Mouse (Mus musculus): ENCODE measurements around the gene Dchs2.
"Not testable (repeated sequence)": the region's sequence is repeated elsewhere in the genome, so short reads cannot be mapped to it uniquely, and the experiment has no call there.

Gene Dchs2

DNA sequence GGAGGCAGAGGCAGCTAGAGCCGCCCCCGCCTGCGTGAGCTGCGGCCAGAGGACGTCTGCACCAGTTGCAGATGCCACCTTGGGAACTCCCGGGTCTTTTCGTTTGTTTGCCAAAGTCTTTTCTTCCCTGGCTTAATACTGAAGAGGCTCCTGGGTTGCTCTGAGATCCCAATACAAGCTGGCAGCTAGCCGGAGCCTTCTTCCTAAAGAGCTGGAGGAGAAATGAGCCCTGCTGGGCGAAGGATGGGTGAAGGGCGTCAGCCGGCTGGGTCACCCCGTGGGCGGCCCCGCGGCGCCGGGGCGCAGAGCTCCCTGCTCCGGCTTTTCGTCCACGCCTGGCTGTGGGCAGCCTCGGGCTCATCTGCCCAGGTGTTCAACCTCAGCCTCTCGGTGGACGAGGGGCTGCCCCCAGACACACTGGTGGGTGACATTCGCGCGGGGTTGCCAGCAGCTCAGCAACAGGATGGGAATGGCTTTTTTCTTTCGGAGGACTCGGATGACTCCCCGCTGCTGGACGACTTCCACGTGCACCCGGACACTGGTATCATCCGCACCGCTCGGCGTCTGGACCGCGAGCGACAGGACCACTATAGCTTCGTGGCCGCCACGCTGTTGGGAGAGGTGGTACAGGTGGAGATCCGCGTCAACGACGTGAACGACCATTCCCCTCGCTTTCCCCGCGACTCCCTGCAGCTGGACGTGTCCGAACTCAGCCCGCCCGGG is at the start of gene Dchs2:
Dchs2 (plus strand) TSS at position 223 of the 723 bp plus-strand sequence.
- DNase-seq, result no peak

DNA sequence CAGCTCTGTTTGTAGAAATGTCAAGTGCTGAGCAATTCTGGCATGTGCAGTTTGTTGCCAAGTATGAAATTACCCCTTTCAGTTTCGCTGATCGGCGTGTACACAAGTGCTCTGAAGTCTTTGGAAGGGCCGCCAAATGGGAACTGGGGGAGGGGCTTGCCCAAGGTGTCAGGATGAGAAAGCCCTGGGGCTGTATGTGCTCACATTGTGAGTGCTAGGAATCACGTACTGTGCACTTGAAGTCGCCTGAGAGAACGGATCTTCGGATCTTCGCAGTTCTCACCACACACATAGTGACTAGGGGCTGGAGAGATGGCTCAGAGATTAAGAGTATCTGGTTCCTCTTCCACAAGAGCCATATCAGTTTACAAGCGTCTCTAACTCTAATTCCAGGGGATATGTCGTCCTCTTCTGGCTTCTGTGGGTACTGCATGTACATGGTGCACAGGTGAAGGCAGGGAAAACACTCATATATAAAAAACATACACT is 47.1 kb upstream of the Dchs2 start:
- no peak for DNase-seq

DNA sequence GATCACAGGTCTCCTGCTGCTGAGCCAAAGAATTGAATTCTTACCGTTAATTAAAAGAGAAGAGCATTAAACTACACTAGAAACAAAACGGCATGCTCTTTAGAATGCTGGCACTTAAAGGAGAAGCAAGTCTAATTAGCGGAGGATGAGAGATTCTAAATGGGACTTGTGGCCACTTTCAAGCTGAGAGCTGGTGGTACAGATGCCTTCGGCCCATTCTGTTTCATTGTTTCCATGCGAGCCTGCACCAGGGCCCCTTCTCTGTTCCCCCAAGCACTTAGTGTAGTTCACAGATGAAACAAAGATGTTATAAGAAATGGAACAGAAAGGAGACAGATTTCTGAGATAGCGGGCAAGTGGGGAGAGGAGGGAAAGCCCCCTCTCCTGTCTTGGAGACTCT is 30.2 kb upstream of the Dchs2 start:
- no peak for DNase-seq

DNA sequence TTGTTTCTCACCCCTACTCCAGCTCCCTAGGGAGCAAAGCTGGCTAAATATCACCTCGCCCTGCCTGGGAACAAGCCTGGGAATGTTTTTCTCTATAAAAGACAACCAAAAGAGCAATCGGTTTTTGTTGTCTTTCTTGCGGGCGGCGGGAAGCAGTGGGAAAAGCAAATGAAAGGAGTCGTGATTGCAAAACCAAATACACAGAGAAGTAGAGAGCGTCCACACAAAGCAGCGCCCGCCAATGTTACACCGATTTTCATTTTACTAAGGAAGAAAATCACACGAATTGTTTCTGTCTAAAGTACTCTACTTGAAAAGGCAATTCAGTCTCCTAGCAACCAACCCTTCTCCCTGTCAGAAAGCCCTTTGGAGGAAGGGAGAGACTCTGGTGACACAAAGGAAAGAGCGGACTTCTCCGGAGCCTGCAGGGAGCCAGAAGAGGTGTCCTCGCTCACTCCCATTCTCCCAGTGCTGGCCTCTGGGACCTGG is 29.2 kb upstream of the Dchs2 start:
- DNase-seq, result no peak

DNA sequence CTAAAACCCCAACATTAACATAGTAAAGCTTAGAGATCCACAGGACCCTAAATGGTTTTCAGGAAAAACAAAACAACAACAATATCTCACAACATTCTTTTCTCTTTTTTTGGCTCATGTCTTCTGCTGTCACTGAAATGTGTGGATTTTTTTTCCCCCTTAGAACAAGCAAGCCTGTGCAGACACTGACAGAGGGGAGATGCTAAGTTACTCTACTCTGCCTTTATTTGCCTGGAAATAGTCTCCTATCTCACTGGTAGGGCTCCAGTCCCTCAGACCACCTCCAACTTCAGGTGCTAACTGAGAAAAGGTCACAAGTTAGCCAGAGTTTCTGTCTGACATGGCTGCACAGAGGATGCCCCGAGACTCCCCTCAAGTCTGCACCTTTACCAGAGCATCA is 28.6 kb upstream of the Dchs2 start:
- no peak for DNase-seq

DNA sequence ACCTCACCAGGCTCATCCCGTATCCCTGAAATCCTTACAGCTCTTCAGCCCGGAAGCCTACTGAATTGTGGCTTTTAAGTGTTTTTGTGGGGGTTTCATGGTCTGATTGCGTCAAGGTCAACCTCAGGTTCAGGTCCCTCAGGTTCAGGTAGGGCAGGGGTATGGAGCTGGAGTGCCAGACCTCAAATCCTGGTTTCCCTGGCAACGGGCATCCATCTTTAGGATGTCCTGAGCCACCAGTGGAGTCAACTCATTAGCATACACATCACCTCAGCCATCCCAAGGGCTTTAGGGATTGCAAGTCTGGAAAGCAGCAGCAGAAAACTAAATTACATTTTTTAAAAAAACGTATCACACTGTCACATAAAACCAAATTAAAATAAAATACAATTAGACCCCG is 28.1 kb upstream of the Dchs2 start:
- DNase-seq, result no peak

DNA sequence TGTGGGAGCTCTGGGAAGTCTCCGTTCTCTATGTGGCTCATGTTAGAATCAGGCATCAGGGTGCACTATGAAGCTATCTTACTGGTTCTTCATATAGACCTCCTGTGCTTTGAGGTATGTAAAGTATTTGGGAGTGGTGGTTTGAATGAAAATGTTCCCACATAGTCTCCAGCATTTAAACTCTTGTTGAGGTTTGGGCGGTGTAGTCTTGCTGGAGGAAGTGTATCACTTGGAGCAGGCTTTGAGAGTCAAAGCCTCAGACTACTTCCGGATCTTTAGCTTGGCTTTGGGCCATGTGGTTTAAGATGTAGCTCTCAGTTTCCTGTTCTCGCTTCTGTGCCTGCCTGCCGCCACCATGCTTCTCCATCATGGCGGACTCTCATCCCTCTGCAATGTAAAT is 25.5 kb upstream of the Dchs2 start:
- no peak for DNase-seq

DNA sequence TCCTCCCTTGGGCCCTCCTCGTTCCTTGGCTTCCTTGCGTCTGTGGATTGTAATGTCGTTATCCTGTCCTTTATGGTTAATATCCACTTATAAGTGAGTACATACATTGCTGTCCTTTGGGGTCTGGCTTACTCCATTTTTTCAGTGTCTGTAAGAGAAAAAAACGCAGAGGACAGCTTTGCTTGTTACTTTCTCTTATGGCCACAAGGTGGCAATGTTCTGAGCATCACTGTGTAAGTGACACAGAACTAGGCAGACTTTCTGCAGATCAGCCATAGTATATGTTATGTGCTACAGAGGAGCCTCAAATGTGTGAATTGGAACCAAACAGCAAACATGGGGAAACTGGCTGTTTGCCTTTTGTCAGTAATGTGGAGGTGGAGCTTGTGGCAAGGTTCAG is 17.6 kb upstream of the Dchs2 start:
- no peak for DNase-seq

DNA sequence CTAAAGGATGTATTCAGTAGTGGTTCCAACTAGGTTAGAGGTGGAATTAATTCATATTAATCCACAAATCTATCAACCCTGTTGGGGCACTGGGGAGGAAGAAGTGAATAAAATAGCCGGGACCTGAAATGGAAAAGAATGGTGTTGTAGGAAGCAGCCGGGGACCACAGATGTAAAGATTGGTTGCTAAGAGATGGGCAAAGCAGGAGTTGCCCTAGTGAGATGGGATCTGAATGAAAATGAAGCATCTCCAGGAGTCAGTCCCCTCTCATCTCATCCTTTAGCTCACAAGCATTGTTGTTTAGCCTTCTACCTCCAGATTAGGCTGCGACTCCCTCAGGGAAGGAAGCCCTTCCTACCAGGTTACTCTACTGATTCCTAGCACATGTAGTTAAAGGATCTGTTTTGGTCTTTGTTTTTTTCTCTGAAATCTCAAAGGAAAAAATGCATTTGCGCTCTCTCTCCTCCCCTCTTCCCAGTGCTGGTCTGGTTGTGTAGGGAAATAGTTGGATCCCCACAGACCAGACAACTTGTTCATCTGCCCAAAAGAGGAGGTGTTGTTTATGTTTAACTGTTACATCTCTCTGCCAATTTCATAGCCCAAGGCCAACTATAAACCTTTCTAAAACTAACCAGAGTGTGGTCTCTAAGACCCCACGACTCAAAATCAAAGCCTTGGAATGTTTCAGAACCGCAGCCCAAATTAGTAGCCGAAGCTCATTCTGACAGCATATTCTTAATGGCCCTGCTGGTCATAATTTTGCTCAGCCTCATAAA is 16.1 kb upstream of the Dchs2 start:
- no peak for DNase-seq

DNA sequence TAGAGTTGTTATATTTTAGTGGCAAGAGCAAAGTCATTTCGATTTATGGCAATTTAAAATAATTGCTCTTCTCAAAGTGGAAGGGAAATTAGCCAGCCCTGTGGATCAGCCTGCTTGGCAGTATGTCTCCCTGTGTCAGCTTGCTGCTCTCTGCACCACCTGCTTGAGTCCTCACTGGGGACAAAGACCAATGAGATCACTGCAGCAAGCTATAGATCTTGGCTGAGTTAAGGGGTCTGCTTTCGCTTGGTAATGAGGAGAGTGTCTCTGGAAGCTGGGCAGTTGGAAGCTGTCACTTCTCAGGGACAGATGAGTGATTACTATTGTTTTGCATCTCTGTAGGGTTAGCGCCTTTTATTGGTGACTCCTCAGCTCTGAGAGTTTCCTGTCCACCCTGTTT is 14.9 kb upstream of the Dchs2 start:
- no peak for DNase-seq

DNA sequence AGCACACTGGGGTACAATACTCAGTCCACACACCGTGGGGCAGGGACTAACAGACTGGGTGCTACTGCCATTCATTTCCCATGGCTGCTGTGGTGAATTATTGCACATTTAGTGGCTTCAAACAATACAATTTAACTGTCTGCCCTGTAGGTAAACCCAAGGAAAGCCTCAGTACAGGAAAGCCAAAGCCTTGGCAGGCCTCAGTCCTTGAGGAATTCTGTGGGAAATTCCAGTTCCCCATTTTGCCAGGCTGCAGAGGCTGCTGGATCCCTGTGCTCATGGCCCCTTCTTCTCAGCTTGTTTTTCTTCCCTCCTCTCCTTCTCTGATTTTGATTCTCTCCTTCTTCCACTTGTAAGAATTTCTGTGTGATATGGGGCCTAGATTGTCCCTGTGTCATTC is 12.8 kb upstream of the Dchs2 start:
- DNase-seq, result no peak

DNA sequence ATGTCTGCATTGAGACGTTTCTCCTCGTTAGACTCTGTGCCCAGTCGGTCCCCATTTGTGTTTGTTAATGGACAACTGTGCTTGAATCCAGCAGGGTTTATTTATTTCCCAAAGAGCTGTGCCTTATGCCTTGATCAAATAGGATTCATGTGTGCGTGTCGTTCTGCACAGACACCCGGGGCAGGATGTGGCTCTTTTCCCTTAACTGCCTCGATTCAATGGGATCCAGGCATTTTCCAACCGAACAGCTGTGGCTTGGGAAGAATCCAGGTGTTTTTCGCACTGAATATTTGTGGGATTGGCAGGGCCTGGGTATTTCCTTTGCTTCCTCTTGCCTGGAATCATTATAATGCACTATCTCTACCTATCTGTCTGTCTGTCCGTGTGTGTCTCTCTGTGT is 10.2 kb upstream of the Dchs2 start:
- DNase-seq, result no peak

DNA sequence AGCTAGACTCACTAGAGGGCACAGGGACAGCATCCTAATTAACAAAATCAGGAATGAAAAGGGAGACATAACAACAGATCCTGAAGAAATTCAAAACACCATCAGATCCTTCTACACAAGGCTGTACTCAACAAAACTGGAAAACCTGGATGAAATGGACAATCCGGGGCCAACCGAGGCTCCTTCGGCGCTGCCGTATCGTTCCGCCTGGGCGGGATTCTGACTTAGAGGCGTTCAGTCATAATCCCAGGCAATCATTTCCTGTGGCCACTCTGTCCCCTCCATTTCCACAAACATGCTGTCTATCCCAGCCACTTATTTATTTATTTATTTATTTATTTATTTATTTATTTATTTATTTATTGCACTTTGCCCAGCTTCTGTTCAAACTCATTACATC is 3.8 kb upstream of the Dchs2 start:
- not testable (repeated sequence) for DNase-seq

DNA sequence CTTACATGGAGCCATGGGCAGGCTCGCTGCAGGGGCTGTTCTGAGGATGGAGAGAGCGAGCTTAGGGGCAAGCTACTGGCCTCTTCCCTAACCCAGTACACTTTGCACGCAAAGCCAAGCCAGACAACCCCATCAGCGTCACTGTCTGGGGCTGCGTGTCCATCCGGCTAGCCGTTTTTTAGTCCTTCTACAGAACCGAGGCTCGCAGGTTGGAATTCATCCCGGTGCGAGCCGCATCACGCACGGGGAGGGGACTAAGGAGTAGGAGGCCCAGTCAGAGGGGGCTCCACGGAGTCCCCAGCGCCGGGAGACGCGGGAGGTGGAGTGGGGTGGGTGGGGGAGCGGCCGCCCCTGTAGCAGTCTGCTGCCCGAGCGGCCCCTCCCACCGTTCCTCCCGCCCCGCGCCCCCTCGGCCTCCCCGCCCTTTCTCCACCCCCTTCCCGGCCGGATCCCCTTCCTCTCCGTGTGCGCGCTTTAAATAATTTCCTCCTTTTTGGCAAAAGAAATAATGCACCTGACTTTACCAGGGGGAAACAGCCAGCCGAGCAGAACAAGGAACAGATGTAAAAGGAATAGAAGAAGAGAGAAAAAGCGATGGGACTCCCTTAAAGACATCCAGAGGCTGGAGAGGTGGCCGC is 541 bp upstream of the Dchs2 start:
- DNase-seq, result no peak

DNA sequence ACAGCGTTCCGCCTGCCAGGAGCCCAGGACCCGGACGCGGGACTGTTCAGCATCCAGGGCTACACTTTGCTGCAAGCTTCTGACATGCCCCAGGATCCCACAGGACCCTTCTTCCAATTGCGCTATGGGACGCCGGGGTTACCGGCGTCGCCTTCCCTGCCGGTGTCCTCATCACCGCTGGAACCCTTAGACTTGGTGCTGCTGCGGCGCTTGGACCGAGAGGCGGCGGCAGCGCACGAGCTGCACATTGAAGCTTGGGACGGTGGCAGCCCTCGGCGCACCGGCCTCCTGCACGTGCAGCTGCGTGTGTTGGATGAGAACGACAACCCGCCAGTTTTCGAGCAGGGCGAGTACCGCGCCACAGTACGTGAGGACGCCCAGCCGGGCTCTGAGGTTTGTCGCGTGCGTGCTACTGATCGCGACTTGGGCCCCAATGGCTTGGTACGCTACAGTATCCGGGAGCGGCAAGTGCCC is 738 bp downstream of the Dchs2 start:
- no peak for DNase-seq

DNA sequence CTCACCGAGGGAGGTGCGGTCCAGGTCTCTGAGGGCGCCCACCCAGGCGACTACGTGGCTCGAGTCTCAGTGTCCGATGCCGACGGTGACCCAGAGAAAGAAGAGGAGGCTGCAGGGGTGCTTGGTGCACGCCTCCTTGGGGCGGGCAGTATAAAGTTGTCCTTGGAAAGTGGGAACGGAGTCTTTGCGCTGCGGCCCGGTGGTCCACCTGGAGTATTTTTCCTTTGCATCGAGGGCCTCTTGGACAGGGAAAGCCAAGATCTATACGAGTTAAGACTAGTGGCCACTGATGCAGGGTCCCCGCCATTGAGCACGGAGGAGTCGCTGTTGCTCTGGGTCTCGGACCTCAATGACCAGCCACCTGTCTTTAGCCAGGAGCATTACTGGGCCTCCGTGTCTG is 1.4 kb downstream of the Dchs2 start:
- DNase-seq, result no peak

DNA sequence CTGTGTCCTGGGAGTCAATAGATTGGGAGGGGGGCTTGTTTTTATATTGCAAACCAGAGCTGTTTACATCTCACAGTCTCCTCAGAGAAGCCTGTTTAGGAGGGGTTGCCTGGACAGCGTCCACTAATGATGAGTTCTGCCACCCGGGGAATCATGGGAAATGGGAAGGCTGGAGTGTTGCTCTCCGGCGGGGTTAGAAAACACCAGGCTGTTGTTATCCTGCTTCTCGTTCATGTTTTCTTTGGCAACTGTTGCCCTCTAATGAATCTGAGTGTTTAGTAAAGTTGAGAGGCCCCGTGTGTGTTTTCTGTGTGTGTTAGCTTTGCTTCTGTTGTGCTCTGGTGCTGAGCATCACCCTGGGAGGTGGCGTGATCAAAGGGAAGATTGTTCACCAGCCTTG is 8.7 kb downstream of the Dchs2 start:
- no peak for DNase-seq

DNA sequence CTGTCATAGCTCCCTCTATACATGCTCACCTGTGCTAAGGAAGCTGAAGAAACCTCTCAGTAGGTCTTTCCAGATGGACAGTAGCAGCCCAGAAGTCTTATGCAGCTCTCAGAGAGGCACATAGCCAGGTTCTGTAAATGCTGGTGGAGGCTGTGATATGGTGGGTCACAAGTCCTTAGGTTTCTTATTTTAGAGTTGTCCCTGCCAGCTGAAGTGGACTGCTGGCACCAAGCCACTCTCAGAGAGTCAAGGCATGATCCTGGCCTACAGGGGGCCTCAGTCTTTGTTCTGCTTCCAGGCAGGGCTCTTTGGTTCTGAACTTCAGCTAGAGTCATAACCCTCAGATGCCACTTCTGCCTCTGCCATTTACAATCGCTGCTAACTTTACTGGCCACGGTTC is 11.1 kb downstream of the Dchs2 start:
- DNase-seq, result no peak

DNA sequence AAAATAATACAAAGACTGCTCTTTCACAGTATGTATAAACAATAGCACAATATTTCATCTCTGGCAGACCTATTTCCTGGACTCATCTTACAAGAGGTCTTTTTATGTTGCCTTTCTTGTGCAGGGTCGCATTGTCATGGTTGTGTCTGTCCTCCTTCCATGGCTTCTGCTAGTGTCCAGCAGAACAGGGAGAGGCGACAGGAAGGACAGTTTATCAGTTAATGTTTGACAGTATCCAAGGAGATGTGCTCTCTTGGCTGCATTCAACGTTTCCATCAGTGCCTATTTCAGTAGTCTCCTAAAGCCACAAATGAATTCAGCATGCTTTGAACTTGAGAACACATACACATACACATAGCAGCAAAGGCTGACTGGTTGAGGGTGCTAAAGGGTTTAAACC is 17.9 kb downstream of the Dchs2 start:
- DNase-seq, result no peak

DNA sequence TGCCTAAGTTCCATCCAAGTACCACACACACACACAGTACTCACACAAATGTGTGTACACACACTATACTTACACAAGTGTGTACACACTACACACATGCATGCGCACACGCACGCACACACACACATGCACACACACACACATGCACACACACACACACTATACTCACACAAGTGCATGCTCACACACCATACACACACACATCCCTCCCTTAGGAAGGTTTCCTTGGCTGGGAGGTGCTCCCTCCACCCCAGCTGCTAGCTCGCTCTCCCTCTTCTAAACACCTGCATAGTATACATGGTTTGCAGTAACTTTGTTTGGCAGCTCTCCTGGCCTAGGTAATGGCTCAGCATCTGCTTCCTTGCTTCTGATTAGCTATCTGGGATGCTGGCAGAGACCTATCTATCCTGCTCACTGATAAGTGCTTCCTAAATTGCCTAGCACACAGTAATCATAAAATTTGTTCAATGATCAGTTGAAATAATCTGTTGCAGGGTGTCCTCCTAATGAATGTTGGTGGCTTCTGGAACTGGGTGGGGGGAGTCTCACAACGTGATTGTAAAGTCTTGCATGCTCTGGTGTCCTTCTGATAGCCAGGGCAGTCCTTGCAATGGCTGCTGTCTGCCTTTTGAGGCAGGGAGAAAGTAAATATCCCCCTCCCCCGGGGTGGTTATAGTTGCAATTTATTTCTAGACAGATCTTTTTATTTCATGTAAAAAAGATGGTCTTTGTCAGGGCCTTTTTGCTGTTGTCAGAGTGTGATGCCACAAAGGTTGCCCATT is 19.7 kb downstream of the Dchs2 start:
- DNase-seq, result no peak

DNA sequence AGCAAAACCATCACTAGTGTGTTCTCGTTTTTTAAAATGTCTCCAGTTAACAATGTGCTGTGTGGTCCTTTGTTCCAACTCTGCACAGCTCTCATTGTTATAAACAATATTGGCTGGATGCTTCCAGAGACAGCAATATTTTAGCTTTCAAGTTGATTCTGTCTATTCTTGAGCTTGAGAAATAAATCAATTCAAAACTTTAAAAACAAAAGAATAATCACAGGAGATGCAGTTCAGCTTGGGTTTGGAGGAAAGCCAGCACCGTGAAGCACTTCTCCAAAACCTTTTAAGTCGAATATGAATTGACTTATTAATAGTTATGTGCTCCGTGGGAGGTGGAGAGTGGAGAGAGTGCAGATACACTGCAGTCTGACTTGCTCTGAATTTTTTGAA is 20.3 kb downstream of the Dchs2 start:
- DNase-seq, result no peak

DNA sequence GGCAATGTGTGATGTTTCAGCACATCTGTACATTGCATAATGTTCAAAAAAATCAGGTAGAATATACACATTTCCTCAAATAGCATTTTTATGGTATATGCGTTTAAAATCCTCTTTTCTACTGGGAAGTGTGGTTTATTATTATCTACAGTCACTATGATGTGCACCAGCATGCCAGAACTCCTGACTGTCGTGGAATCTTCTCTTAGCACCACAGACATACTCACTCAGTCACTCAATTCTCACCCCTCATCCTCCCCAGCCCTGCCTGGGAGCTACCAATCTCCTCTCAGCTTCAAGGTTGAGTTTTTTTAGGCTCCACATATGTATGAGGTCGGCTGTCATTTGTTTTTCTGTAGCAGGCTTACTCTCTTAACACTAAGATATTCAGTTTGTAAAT is 20.8 kb downstream of the Dchs2 start:
- DNase-seq, result no peak

DNA sequence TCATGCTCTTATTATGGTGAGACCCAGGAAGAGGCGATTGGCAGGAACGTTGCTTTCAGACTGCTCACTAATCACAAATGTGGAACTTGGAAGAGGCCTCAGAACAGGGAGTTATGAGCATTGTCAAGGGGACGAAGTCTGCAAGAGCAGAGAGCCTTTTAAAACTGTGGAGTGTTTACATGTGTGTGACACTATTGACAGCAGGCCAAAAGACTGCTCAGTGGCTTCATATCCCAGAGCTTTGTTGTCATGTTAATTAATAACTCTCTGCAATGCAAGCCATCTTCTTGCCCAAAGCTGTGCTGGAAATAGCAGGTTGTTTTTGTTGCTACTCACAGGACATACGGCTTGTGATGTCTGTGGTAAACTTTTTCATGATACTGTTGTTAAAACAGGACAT is 27.9 kb downstream of the Dchs2 start:
- no peak for DNase-seq
